Mouse (Mus musculus): Measurements from ENCODE around the gene Cyld. TPM values are rescaled to one million over a fixed set of nuclear protein-coding genes. Genes with fewer than 3 reads are reported as not detected.

Cyld gene
- polyA plus RNA-seq, 1 experiment from 2014 or later: 15.8 TPM

DNA sequence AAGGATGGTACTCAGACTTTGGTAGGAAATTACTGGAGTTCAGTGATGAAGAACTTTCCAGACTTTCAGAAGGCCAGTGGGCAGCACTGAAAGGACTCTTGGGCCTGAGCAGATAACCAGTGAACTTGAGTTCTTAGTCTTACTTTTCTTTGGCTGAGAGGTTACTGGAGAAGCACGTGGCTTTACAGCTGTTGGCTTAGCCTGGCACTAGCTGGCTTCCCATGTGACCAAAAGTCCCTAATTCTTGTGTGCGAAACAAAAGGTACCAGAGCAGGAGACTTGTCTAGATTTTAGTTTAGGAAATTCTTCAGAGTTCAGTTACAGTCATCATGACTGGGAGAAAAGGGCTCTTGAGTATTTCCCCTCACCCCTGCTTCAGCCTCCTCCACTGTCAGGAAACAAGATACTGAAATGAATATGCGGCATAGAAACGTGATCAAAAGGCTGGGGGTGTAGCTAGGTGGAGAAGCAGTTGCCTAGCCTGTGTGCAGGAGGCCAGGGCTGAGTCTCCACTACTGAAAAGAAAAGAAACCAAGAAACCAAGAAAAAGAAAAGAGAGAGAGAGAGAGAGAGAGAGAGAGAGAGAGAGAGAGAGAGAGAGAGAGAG is 5.4 kb upstream of the Cyld start:
- Histone ChIP-seq H3K9me3 (no peaks in the 10 kb centered on the region), H3K9ac (no peak overlapping the region), H3K27me3 (no peaks in the 10 kb centered on the region), H3K4me2 (no peak overlapping the region), H3K27ac (no peak overlapping the region), H3K36me3 (no peaks in the 10 kb centered on the region), H3K4me3 (no peak overlapping the region), H3K4me1 (peaks cover 5% of the 10 kb centered on the region)
- 24% methylated on average over 4 of the region's 4 CpGs for WGBS
- no peak for ATAC-seq (ENCODE audit: borderline replicate concordance, extremely low read depth, low FRiP score, low TSS enrichment)

DNA sequence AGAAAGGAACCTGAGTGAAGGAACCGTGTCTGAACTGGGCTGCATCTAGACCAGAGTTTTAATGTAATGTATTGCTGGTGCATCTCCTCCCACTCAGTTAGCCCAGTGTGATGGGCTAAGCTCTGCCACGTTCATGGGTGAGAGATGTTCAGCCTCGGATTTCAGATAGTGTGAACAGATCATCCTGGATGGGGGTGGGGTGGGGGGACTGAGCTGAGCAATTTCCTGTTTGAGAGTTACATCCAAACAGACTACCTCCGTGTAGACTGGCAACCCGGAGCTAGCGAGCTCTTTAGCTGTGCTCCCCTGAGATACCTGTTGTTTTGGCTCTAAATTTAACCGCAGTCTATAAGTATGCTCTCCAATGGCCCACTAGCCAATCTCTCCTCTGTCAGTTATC is 4.9 kb upstream of the Cyld start:
- WGBS: 28% methylated on average over 7 of the region's 7 CpGs
- Histone ChIP-seq H3K27me3 (no peaks in the 10 kb centered on the region), H3K4me1 (peaks cover 6% of the 10 kb centered on the region), H3K9ac (no peak overlapping the region), H3K4me2 (no peak overlapping the region; the same call in 1 of the 2 replicates), H3K36me3 (no peaks in the 10 kb centered on the region), H3K27ac (no peak overlapping the region), H3K9me3 (no peaks in the 10 kb centered on the region), H3K4me3 (no peak overlapping the region)
- no peak for ATAC-seq (ENCODE audit: borderline replicate concordance, extremely low read depth, low FRiP score, low TSS enrichment)

DNA sequence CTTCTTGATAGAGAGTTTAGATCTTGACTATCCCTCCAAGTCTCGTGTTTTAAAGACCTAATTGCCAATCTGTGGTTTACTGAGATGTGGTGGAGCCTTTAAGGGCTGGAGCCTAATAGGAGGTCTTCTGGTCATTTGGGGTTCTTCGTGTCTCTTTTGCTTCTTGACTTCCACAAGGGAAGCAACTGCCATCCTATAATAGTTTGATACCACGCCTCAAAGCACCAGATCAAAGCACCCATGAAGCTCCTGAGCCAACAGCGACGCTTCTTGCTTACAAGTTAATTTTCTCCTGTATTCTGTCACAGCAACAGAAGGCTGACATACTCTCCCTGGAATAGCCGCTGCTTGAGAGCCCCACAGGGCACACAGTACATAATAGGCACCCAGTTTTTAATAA is 4.0 kb upstream of the Cyld start:
- ATAC-seq (ENCODE audit: borderline replicate concordance, extremely low read depth, low FRiP score, low TSS enrichment): no peak
- Histone ChIP-seq H3K4me3 (no peak overlapping the region), H3K4me2 (no peak overlapping the region), H3K4me1 (peaks cover 10% of the 10 kb centered on the region), H3K27ac (no peak overlapping the region), H3K36me3 (no peaks in the 10 kb centered on the region), H3K9me3 (no peaks in the 10 kb centered on the region), H3K27me3 (no peaks in the 10 kb centered on the region), H3K9ac (no peak overlapping the region)
- 78% methylated on average over 6 of the region's 6 CpGs for WGBS

DNA sequence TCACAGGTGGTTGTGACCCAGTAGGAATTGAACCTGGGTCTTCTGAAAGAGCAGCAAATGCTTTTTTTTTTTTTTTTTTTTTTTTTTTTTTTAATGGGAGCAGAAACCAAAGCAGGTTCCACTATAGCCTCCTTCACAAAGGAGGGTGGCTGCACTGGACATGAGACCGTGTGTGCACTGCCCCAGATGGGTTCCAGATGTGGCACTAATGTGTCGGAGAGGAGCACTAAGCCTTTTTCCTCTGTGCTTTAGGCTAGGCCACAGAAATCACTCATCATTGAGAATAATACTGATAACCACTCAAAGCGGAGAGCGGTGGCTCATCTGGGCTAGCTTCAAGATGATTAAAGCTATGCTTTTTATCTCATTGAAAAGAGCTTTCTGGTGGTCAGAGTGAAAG is 3.5 kb upstream of the Cyld start:
- Histone ChIP-seq H3K4me2 (no peak overlapping the region), H3K27me3 (no peaks in the 10 kb centered on the region), H3K36me3 (no peaks in the 10 kb centered on the region), H3K9ac (no peak overlapping the region), H3K27ac (no peak overlapping the region), H3K4me1 (peaks cover 12% of the 10 kb centered on the region), H3K4me3 (no peak overlapping the region), H3K9me3 (no peaks in the 10 kb centered on the region)
- WGBS: 74% methylated on average over 4 of the region's 4 CpGs
- no peak for ATAC-seq (ENCODE audit: borderline replicate concordance, extremely low read depth, low FRiP score, low TSS enrichment)

DNA sequence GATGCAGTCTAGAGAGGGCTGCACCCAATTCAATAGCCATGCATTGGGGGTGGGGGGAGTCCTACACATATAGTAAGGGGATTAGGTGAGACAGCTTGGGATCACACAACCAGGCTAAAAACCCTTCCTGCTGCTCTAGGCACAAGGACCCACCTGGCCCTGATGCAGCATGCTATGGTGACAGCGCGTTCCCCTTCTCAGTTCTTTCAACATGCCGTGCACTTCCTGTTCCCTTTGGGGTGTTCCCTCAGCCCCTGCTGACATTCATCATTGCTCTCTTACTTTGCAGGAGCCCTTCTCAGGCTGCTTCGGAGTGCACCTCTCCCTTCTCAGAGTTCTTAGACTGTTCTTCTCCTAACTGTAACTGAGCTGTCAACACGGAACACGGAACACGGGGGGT is 2.5 kb upstream of the Cyld start:
- H3K4me3 ChIP-seq: no peak overlapping the region
- WGBS: 54% methylated on average over 7 of the region's 7 CpGs
- no peak overlapping the region for H3K27ac ChIP-seq
- no peak overlapping the region for H3K4me2 ChIP-seq
- no peaks in the 10 kb centered on the region for H3K36me3 ChIP-seq
- H3K9ac ChIP-seq: no peak overlapping the region
- no peaks in the 10 kb centered on the region for H3K27me3 ChIP-seq
- H3K9me3 ChIP-seq: no peaks in the 10 kb centered on the region
- peaks cover 12% of the 10 kb centered on the region for H3K4me1 ChIP-seq
- no peak for ATAC-seq (ENCODE audit: borderline replicate concordance, extremely low read depth, low FRiP score, low TSS enrichment)

DNA sequence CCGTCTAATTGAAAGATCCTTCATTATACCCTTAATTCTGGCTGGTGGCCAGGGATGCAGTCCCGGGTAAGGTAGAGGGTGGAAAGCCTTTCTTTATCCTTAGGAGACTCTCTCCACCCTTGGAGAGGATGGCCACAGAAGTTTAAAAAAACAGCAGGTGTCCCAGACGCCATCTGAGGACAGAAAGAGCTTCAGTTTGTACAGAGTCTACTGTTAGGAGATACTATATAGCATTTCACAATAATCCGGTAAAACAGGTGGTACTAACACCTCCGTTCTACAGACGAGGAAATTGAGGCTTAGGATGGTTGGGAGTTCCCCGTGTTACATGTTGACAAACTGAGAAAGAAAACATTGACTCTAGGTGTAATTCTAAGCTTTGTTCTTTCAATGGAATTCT is 600 bp upstream of the Cyld start:
- Histone ChIP-seq H3K27me3 (no peaks in the 10 kb centered on the region), H3K4me3 (peak overlapping the region; percentile 75), H3K4me2 (peak overlapping the region; percentile 56), H3K9ac (0 out of 2 replicates have a peak overlapping the region, but pooled peaks have one; percentile 14), H3K27ac (no peak overlapping the region), H3K4me1 (peaks cover 12% of the 10 kb centered on the region), H3K36me3 (no peaks in the 10 kb centered on the region), H3K9me3 (no peaks in the 10 kb centered on the region)
- WGBS: 17% methylated on average over 7 of the region's 7 CpGs
- ATAC-seq (ENCODE audit: borderline replicate concordance, extremely low read depth, low FRiP score, low TSS enrichment): no peak

DNA sequence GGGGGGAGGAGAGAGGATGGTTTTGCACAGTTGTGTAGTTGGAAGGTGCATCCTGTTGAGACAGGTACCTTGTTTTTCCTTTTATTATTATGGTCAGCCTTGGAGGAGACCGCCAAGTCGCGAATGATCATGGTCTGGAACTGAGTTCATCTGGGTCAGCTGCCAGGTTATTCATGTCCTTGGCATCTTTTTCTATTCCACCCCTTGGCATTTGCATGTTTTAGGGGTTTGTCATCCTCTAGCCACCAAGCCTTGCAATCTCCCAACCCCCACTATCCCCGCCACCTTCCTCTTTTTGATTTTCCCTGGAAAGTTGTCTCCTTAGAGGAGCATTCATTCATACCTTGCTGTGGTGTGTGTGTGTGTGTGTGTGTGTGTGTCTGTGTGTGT is 809 bp downstream of the Cyld start:
- H3K27ac ChIP-seq: peak overlapping the region; percentile 65; the same call in 1 of the 2 replicates
- H3K36me3 ChIP-seq: no peaks in the 10 kb centered on the region
- no peaks in the 10 kb centered on the region for H3K9me3 ChIP-seq
- no peaks in the 10 kb centered on the region for H3K27me3 ChIP-seq
- ATAC-seq (ENCODE audit: borderline replicate concordance, extremely low read depth, low FRiP score, low TSS enrichment): no peak
- peak overlapping the region; percentile 64 for H3K4me2 ChIP-seq
- peak overlapping the region; percentile 69 for H3K9ac ChIP-seq
- H3K4me1 ChIP-seq: peaks cover 12% of the 10 kb centered on the region
- peak overlapping the region; percentile 75 for H3K4me3 ChIP-seq
- WGBS: 28% methylated on average over 4 of the region's 4 CpGs

DNA sequence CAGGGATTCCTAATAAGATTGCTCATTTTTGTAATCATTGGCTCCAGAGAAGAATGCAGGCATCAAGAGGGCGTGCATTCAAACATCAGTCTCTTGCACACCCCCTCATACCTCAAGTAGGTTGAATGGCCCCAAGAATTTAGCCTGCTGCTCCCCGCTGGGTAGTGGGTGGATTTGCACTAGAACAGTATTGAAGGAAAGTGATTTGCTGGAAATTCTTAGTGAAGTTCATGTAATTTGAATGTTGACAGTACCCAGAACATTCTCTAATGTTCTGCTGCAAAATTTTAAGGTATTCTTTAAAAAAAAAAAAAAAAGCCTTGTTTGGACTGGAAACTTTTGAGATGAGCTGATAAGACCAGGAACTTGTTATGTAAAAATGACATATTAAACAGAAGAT is 1.2 kb downstream of the Cyld start:
- no peaks in the 10 kb centered on the region for H3K9me3 ChIP-seq
- H3K4me1 ChIP-seq: peaks cover 12% of the 10 kb centered on the region
- H3K4me3 ChIP-seq: peak overlapping the region; percentile 75
- no peak for ATAC-seq (ENCODE audit: borderline replicate concordance, extremely low read depth, low FRiP score, low TSS enrichment)
- no peaks in the 10 kb centered on the region for H3K27me3 ChIP-seq
- H3K9ac ChIP-seq: peak overlapping the region; percentile 69; the same call in 1 of the 2 replicates
- H3K4me2 ChIP-seq: peak overlapping the region; percentile 64
- 46% methylated on average over 2 of the region's 2 CpGs for WGBS
- no peak overlapping the region for H3K27ac ChIP-seq
- no peaks in the 10 kb centered on the region for H3K36me3 ChIP-seq

DNA sequence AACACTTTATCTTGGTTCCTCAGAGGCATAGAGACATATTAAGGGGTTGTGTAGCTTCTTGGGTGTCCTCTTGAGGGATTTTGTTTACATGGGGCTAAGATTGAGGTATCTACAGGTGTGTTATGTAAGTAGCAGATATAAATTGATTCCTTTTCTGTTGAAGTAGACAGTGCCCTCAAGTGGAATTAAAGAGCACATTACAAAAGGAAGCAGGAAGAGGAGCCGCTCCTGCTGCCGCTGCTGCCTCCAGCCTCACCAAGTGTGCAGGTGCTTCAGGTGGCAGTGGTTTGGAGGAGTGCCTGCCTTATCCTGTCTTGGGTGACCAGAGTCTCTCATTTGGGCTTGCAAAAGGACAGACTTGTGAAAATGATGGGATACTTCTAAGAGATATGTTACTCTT is 4.8 kb downstream of the Cyld start:
- no peaks in the 10 kb centered on the region for H3K9me3 ChIP-seq
- no peaks in the 10 kb centered on the region for H3K27me3 ChIP-seq
- ATAC-seq (ENCODE audit: borderline replicate concordance, extremely low read depth, low FRiP score, low TSS enrichment): no peak
- H3K36me3 ChIP-seq: no peaks in the 10 kb centered on the region
- H3K4me2 ChIP-seq: no peak overlapping the region
- no peak overlapping the region for H3K9ac ChIP-seq
- no peak overlapping the region for H3K27ac ChIP-seq
- H3K4me3 ChIP-seq: no peak overlapping the region
- peaks cover 6% of the 10 kb centered on the region for H3K4me1 ChIP-seq
- WGBS: 13% methylated on average over 2 of the region's 2 CpGs

DNA sequence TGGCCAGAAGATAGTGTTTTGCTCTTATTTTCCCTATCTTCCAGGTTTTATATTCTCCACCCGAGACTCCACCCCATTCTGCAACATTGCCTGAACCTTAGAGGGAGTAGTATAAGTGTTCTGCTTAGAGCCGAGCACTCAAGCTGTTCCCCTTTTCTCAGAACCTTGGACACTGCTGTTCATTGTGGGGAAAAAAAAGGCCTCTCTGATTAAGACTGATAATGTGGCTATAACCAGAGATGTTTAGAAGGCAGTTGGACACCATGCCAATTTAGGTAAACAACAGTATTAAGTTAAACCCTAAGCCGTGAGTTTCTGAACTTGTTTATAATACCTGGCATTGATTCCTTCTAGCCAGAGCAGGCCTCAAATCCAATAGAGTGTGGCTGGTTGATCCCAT is 6.0 kb downstream of the Cyld start:
- H3K27me3 ChIP-seq: no peaks in the 10 kb centered on the region
- 75% methylated on average over 3 of the region's 3 CpGs for WGBS
- H3K36me3 ChIP-seq: no peaks in the 10 kb centered on the region
- no peak overlapping the region for H3K9ac ChIP-seq
- ATAC-seq (ENCODE audit: borderline replicate concordance, extremely low read depth, low FRiP score, low TSS enrichment): no peak
- no peak overlapping the region for H3K4me3 ChIP-seq
- H3K4me1 ChIP-seq: peaks cover 3% of the 10 kb centered on the region
- H3K4me2 ChIP-seq: no peak overlapping the region
- H3K27ac ChIP-seq: no peak overlapping the region
- no peaks in the 10 kb centered on the region for H3K9me3 ChIP-seq

DNA sequence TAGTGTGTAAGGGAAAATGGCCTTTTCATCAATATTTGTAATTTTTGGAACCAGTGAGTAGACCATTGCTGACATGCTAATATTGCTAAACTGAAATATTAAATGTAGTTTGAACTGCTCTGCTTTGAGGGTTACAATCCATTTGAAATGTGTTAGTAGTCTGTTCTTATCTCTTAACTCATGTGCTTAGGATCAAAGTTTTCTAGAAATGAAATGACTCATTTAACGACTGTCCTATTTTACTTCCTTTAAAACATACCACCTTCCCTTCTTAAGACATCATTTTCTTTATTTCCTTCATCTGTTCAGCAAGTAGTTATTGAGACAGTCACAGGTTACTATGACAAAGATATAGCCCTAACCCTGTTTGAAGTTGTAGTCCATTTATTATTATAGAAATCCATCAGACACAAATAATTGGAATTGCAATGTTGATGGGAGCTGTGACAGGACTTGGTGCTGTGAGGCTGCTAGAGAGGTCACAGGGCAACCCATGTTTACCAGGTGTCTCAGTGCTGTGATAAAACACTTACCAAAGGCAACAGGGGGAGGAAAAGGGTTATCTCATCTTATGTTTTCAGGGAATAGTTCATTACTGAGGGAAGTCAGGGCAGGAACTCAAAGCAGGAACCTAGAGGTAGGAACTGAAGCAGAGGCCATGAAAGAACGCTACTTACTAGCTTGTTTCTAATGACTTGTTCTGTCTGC is 26.6 kb downstream of the Cyld start:
- ATAC-seq (ENCODE audit: borderline replicate concordance, extremely low read depth, low FRiP score, low TSS enrichment): no peak
- H3K4me1 ChIP-seq: no peaks in the 10 kb centered on the region
- WGBS: 87% methylated on average over 2 of the region's 2 CpGs
- no peak overlapping the region for H3K4me3 ChIP-seq
- H3K36me3 ChIP-seq: peaks cover 5% of the 10 kb centered on the region; the same call in 1 of the 2 replicates
- H3K9ac ChIP-seq: no peak overlapping the region
- no peak overlapping the region for H3K27ac ChIP-seq
- H3K9me3 ChIP-seq: no peaks in the 10 kb centered on the region
- H3K27me3 ChIP-seq: no peaks in the 10 kb centered on the region
- no peak overlapping the region for H3K4me2 ChIP-seq

DNA sequence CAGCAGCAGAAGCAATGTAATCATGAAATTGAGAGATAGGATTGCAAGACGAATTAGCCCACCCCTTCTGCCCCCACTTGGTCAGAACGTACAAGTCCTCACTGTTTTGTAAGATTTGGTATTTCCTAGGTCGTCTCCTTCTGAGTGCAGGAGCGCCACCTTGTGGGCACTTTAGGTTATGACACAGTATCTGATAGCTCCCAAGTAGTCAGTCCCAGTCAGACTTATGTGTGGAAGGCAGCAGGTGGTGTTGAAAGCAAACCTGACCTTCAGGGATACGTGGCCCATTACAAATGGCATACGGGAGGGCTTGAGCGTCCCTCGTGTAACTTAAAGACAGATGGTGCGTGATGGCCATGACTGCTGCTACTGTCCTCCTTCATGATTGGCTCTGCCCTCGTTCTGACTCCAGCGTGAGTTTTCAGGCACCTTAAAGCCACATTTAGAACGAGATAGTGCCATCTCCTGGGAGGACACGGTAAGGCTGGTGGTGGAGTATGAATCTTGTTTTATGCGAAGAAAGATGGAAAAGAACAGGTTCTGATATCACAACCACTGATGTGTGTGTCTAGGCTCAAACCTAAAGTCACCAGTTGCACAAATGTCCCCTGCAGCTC is 58.5 kb downstream of the Cyld start:
- peak; percentile 51; the same call in 1 of the 2 replicates for ATAC-seq (ENCODE audit: borderline replicate concordance, extremely low read depth, low FRiP score, low TSS enrichment)
- Histone ChIP-seq H3K9ac (no peak overlapping the region), H3K4me2 (peak overlapping the region; percentile 38), H3K27ac (no peak overlapping the region), H3K36me3 (no peaks in the 10 kb centered on the region), H3K9me3 (no peaks in the 10 kb centered on the region), H3K27me3 (peaks cover 5% of the 10 kb centered on the region; the same call in 1 of the 2 replicates), H3K4me1 (no peaks in the 10 kb centered on the region), H3K4me3 (no peak overlapping the region)
- 2% methylated on average over 14 of the region's 14 CpGs for WGBS
